Mouse (Mus musculus): ENCODE results near the gene Runx1.

DNA sequence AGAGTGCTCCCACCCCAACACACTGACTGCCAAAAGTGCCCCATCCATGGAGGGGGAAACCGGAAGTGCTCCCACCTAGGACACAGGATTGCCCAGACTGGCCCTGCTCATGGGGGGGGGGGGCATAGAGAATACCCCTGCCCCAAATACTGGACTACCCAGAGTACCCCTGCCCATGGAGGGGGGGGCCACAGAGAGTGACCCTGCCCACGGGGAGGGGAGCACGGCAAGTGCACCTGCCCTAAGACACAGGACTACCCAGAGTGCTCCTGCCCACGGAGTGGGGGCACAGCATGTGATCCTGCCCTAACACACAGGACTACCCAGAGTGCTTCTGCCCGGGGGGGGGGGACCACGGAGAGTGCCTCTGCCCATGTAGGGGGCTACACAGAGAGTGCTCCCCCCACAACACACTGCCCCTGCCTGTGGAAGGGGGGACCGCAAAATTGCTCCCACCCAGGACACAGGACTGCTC lies 219.4 kb downstream of the Runx1 start:
- TF ChIP-seq CTCF (IDR thresholded peaks at IDR 0.05): no peak
- no peak for TF ChIP-seq EP300 (IDR thresholded peaks at IDR 0.05)
